Mouse (Mus musculus): Measurements from ENCODE around the gene St7l.

St7l gene

GRCm38 (mm10) chr3:104905389-104905788 is 41.6 kb downstream of the St7l start:
- DNase-seq, result no peak

DNA sequence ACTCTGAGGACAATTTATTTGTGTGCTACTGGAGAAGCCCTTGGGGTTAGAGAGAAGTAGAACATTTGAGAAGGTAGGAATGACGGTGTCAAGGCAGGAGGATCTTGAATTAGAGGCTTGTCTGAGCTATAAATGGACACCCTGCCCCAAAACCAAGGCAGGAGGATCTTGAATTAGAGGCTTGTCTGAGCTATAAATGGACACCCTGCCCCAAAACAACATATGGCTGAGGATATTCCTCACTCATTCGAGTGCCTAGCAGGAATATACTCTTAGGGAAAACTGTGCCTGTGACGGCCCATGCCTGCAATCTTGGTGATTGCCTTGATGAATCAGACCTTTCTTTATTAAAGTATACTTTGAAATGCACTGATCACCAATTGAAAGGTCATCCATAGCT is 42.2 kb downstream of the St7l start:
- DNase-seq, result no peak

DNA sequence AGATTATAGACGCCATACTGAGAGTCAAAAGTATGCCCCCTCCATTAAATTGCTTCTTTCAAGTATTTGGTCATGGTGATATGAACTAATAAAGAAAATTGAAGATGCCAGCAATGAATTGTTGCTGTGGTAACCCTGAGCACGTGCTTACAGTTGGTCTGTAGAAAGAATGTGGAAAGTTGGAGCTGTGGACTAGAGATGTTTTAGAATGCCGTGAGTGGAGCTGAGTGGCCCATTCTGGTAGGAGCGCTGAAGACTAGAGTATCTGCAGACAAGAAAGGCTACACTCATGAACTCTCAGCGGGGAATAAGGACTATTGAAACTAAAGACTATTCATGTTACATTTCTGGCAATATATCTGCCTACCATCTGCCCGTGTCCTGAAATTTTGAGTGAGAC is 45.4 kb downstream of the St7l start:
- DNase-seq, result no peak

DNA sequence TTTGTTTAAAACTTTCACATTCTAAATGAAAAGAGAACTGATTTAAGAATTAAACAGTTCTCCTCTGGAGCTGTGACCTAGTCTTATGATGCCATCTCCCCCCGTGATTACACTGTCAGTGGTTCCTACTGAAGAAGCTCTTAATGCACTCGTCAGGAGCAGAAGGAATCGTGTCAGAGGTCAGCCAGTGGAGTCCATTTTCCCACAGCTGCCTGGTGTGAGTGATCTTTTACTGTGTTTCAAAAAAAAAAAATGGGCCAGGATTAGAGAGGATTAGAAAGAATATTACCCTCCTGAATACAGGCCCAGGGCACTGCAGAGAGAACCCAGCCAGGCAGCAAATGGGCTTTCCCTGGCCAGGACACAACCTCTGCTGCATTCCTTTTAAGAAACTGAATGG is 51.2 kb downstream of the St7l start:
- DNase-seq, result no peak

DNA sequence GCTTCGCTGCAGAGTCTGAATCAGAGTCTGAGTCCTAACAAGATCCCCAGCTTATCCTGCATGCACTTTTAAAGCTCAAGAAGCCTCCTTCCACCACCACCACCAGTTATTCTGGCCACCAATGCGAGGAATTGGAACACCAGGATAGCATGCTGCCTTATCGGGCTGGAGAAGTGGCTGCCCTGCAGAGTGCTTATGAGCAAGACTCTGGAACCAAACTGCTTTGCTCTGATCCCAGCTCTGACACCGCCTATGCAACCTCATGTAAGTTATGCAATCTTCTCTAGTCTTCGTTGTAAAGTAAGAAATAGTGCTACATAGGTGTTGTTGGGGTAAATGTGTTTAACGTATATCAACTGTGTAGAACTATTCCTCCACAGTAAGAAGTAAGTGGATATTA is 65.6 kb downstream of the St7l start:
- no peak for DNase-seq

DNA sequence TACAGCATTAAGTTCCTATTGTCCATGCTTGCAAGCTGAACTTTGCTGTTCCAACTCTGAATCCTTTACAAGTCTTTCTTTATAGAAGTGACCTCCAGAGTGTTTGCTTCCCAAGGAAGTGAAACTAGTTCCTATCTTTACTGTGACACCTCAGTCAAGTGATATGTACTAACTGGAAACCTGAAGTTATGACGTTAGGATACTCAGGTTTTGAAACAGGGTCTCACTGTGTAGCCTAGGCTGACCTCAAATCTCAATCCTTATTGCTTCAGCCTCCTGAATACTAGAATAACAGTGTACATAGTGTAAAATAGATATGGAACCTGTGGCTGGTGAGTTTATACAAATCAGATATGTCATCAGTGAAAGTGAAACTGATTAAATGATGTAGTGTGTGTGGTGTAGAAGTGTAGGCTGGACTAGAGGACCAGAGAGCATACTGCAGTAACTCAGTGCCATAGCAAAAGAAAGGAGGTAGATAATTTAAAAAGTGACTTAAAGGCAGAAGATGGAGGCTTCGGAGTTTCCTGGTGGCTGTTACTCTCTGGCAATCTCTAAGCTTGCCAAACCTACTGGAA is 74.0 kb downstream of the St7l start:
- DNase-seq, result no peak

DNA sequence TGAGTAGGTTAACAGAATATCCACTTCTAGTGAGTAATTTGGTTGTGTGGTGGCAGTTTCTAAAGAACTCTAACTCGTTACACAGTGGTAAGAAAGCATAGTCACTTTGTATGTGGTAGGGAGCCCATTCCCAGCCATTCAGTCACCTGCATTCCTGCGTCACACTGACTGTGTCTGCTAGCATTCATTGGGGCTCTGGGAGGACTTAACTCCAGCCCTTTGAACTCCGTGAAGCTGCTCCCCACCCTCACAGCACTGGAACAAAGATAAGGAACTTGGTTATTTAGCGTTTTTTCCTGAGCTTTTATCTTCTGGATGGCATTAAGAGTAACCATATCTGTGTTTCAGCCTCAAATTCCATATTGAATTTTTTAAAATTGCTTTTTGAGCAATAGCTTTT is 74.5 kb downstream of the St7l start:
- DNase-seq, result no peak

GRCm38 (mm10) chr3:104940691-104941090 is 76.9 kb downstream of the St7l start:
- DNase-seq, result no peak

DNA sequence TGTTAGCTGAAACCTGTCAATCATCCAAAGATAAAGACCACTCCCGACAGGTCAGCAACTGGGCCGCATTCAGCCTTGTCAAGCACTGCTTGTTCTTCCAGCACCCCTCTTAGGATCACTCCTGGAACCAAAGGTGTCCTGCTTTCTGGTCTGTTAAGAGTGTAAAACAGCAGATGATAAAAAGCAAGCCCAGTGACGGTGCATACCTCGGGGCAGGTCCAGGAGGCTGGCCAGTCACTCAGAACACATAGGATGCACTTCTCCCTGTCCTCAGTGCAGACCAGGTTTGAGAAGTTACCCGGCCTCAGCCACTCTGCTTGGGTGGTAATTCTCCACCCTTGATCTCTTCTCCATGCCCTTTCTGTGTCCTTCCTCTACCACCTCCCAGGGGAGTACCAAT is 78.9 kb downstream of the St7l start:
- DNase-seq, result no peak

DNA sequence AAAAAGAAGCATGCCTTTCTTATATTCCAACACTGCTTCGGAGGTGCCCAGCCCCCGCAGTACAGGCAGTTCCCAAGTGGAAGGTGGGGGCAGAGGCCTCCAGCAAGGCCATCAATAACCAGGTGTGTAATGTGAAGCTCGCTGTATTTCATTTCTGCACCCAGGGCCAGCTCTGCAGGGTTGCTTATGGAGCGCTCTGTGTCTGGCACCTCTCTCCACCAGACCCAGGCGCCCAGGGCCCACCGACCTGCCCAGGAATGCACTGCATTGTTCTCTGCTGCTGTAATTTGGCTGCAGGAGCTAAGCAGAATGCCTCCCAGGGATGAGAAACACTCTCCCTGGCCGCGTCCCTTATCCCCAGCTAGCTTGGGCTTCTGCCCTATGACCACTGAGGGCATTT is 79.5 kb downstream of the St7l start:
- no peak for DNase-seq

DNA sequence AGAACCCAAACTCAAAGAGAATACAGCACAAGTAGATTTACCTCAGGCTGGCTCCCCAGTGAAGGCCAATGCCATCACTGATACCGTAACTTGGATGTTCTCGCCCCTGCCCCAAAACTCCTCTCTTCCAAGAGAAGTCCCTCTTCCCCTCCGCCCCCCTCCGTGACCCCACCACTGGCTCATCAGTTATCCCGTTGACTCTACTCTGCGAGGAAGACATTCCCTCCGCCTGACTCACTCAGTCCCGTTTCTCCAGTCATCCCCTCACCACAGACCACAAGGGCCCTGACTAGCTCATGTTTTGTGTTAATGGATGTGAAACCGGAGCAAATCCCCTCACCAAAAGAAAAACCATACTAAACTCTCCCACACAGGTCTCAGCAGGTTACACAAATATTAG is 81.1 kb downstream of the St7l start:
- DNase-seq, result no peak

- DNase-seq, result no peak
Measured at GRCm38 (mm10) chr3:104950926-104951325, 87.1 kb downstream of the St7l start.

GRCm38 (mm10) chr3:104952891-104953670 is 89.3 kb downstream of the St7l start:
- DNase-seq, result no peak

GRCm38 (mm10) chr3:104954137-104954536 is 90.3 kb downstream of the St7l start:
- DNase-seq, result no peak

- DNase-seq, result no peak
Measured at GRCm38 (mm10) chr3:104954551-104954950, 90.7 kb downstream of the St7l start.

DNA sequence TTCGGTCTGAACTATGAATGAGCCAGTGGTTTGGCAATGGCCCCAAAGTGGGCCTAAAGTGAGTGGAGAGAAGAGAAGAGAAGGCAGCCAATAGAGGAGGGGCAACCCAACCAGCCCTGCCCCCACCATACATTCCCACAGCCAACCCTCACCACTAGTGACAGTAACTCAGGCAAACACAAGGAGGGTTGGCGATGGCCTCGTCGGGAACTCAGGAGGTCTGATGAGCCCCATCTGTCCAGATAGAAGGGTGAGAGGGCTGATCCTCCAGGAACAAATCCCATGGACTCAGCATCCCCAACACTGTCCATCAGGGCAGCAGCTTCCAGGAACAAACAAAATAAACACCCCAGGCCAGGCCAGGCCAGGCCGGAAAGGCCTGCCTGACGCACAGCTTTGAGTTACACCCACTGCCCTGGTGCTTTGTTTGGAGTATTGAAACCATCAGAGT is 92.4 kb downstream of the St7l start:
- DNase-seq, result peak in 1 of 2 experiments; percentile 57

- DNase-seq, result no peak
Measured at GRCm38 (mm10) chr3:104960026-104961000, 96.5 kb downstream of the St7l start.

DNA sequence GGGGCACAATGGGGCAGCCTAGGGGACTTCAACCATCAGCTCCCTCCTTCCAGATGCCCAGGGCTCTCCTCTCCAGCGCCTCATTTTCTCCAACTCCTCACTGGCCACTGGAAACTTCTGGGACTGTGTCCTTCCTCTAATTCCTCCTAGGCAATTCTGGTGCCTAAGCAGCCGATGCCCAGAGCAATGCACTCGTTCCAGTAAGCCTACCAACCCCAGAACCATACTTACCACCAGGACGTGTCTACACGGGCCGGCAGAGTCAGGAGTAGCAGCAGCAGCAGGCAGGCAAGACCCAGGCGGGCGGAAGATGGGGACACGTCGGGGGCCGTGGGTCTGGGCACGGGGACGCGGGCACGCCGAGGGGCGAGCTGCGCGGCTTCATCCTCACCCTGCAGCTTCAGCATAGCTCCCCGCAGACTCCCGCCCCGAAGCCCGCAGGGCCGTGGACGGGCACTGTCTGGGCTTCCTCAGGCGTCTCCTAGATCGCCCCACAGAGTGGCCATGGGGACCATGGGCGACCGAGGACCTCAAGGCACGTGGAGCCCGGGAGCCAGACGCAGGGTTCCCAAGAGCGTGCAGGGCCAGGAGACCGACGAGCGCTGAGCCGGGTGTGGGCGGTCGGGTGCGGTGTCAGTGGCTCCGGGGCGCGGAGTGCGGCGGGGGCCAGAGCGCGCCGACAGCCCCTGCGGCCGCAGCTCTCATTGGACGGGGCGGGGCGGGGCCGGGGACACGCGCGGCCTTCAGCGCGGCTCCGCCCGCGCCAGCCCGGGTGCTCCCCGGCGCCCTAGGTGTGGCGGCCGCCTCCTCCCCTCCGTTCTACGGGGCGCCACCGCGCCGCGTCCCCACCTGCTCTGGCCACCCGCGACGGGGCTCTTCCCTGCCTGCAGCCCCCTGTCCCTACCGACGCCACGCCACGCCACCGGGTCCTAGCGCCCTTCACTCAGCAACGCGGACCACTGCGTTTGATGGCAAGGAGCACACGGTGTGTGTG is 97.6 kb downstream of the St7l start, which contains the start of gene Wnt2b:
Wnt2b (minus strand) TSS at position 856 of the 994 bp plus-strand sequence.
- DNase-seq, result peak; percentile 16 to 53

DNA sequence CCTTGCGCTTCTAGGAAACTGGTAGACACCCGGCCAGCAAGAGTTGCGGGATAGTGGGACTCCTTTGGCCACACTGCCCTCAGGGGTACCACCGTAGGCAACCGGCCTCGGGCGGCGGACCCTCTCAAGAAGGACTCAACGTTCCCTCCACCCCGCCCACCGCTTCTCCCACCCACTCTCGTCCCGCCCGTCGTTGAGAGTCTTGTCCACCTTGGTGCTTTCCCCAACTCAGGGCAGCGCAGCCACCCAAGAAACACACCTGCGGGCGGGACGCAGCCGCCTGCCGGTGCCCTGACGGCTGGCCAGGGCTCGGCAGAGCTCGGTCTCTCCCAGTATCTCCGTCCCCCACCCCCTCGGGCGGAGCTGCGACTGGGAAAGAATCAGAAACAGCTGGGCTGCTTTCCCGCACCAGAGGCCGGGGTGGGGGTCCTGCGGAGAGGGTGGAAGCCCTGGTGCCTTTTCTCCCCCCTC is 98.4 kb downstream of the St7l start:
- peak; percentile 13 to 36 for DNase-seq

DNA sequence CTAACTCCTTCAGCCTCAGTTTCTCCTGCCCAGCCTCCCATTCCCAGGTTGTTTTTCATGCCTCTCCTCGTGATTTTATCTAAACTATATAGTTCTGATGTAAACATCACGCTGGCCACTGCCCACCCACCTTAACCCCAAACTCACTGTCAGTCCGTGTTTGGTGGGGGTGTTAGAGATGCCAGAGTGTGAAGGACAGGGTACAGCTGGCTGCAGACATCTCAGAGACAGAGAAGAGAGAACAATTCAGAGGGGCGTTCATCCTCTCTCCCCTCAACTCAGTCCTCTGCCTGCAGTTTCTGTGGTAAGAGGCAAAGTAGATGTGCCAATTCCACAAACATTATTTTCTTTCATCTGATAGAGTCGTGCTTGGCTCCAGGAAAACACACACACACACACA is 99.1 kb downstream of the St7l start:
- no peak for DNase-seq

DNA sequence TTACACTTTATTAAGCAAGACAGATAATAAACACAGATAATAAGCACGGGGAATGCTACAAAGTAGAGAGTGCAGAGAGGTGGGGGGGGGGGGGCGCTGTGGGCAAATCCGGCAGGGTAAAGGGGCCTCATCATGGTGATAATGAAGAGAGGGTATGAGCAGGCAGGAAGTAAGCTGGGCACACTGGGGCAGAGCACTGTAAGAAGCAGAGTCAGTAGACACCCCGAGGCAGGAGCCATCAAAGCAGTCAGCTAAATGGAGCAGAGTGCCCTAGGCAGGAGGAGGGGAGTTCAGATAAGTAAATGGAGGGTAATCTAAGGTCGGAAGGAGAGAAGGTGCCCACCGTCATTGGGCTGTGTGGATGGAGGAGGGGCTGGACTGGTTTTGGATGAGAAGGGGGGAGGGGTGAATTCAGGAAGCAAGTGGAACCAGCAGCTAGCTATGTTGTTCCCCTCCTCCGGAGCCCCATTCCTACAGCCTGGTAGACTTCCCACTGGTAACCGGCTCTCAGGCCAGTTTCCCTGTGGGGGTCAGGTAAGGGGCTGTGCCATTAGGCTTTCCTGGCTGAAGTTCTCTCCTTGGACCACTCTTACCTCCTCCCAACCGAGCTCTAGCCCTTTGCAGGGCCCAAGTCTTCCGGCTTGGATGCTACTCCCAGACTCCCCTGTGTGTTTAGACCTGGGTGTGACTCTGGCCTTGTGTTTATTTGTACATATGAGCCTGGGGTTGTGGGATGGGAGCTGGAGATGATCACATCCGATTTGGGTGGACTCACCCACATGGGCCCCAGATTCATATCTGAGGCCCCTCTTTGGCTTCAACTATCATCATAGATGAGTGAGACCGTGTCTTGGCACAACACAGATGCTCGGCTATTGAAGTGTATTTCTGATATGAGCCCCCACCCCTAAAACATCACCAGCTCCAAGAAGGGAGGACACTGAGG is 99.8 kb downstream of the St7l start:
- peak in 1 of 2 experiments; percentile 24 for DNase-seq

Data from kidney, postnatal 25 days (tissue).